Mouse (Mus musculus): ENCODE measurements around the gene Mllt11. TPM values are rescaled to one million over a fixed set of nuclear protein-coding genes. Genes with fewer than 3 reads are reported as not detected.

The Mllt11 gene
- polyA plus RNA-seq (2015; fragmentation: Illumina TruSeq; extraction: RNeasy Lipid Tissue Mini Kit (QIAGEN cat#74804); ENCODE audit: low read depth, low replicate concordance), result 414 TPM

GRCm38 (mm10) chr3:95231298-95232221, at the start of gene Mllt11:
Mllt11 (minus strand) TSS chr3:95232171.

GRCm38 (mm10) chr3:95281216-95282126, 49.5 kb upstream of the Mllt11 start, which contains the start of the genes Mindy1 and Prune1:
Mindy1 (plus strand) TSS chr3:95281345.
Prune1 (minus strand) TSS chr3:95282076.

GRCm38 (mm10) chr3:95250783-95251424, 18.9 kb upstream of the Mllt11 start, which contains the start of gene Bnipl:
Bnipl (minus strand) TSS chr3:95251193.

GRCm38 (mm10) chr3:95241498-95241897, 9.5 kb upstream of the Mllt11 start, which contains the start of gene Gm128:
Gm128 (minus strand) TSS chr3:95241598.

GRCm38 (mm10) chr3:95228148-95228893, 3.6 kb downstream of the Mllt11 start, which contains the start of gene Cdc42se1:
Cdc42se1 (plus strand) TSS chr3:95228732.

GRCm38 (mm10) chr3:95217255-95218134, 14.5 kb downstream of the Mllt11 start, which contains the start of gene Gabpb2:
Gabpb2 (minus strand) TSS chr3:95217916.

Other genes with a start within 250 kb of the Mllt11 start
- gene Zfp687, start 216.7 kb downstream of the Mllt11 start, polyA plus RNA-seq (2015; fragmentation: Illumina TruSeq; extraction: RNeasy Lipid Tissue Mini Kit (QIAGEN cat#74804); ENCODE audit: low read depth, low replicate concordance), result 16.9 TPM
- 176 TPM for gene Psmd4, start 189.6 kb downstream of the Mllt11 start, polyA plus RNA-seq (2015; fragmentation: Illumina TruSeq; extraction: RNeasy Lipid Tissue Mini Kit (QIAGEN cat#74804); ENCODE audit: low read depth, low replicate concordance)
- gene Pip5k1a, start 125.2 kb downstream of the Mllt11 start, polyA plus RNA-seq (2015; fragmentation: Illumina TruSeq; extraction: RNeasy Lipid Tissue Mini Kit (QIAGEN cat#74804); ENCODE audit: low read depth, low replicate concordance), result 44.0 TPM
- gene Vps72, start 121.1 kb downstream of the Mllt11 start, polyA plus RNA-seq (2015; fragmentation: Illumina TruSeq; extraction: RNeasy Lipid Tissue Mini Kit (QIAGEN cat#74804); ENCODE audit: low read depth, low replicate concordance), result 44.7 TPM
- gene Tmod4, start 107.7 kb downstream of the Mllt11 start, polyA plus RNA-seq (2015; fragmentation: Illumina TruSeq; extraction: RNeasy Lipid Tissue Mini Kit (QIAGEN cat#74804); ENCODE audit: low read depth, low replicate concordance), result 1.2 TPM
- gene Scnm1, start 98.2 kb downstream of the Mllt11 start, polyA plus RNA-seq (2015; fragmentation: Illumina TruSeq; extraction: RNeasy Lipid Tissue Mini Kit (QIAGEN cat#74804); ENCODE audit: low read depth, low replicate concordance), result 83.6 TPM
- 24.7 TPM for gene Lysmd1, start 98.1 kb downstream of the Mllt11 start, polyA plus RNA-seq (2015; fragmentation: Illumina TruSeq; extraction: RNeasy Lipid Tissue Mini Kit (QIAGEN cat#74804); ENCODE audit: low read depth, low replicate concordance)
- 5.0 TPM for gene Tnfaip8l2, start 89.8 kb downstream of the Mllt11 start, polyA plus RNA-seq (2015; fragmentation: Illumina TruSeq; extraction: RNeasy Lipid Tissue Mini Kit (QIAGEN cat#74804); ENCODE audit: low read depth, low replicate concordance)
- gene Sema6c, start 71.7 kb downstream of the Mllt11 start, polyA plus RNA-seq (2015; fragmentation: Illumina TruSeq; extraction: RNeasy Lipid Tissue Mini Kit (QIAGEN cat#74804); ENCODE audit: low read depth, low replicate concordance), result 14.4 TPM
- gene Gabpb2, start 14.3 kb downstream of the Mllt11 start, polyA plus RNA-seq (2015; fragmentation: Illumina TruSeq; extraction: RNeasy Lipid Tissue Mini Kit (QIAGEN cat#74804); ENCODE audit: low read depth, low replicate concordance), result 7.1 TPM
- 68.9 TPM for gene Cdc42se1, start 3.4 kb downstream of the Mllt11 start, polyA plus RNA-seq (2015; fragmentation: Illumina TruSeq; extraction: RNeasy Lipid Tissue Mini Kit (QIAGEN cat#74804); ENCODE audit: low read depth, low replicate concordance)
- 0.30 TPM for gene Gm128, start 9.4 kb upstream of the Mllt11 start, polyA plus RNA-seq (2015; fragmentation: Illumina TruSeq; extraction: RNeasy Lipid Tissue Mini Kit (QIAGEN cat#74804); ENCODE audit: low read depth, low replicate concordance)
- not detected for gene Bnipl, start 19.0 kb upstream of the Mllt11 start, polyA plus RNA-seq (2015; fragmentation: Illumina TruSeq; extraction: RNeasy Lipid Tissue Mini Kit (QIAGEN cat#74804); ENCODE audit: low read depth, low replicate concordance)
- 26.8 TPM for gene Mindy1, start 49.2 kb upstream of the Mllt11 start, polyA plus RNA-seq (2015; fragmentation: Illumina TruSeq; extraction: RNeasy Lipid Tissue Mini Kit (QIAGEN cat#74804); ENCODE audit: low read depth, low replicate concordance)
- 23.6 TPM for gene Prune1, start 49.9 kb upstream of the Mllt11 start, polyA plus RNA-seq (2015; fragmentation: Illumina TruSeq; extraction: RNeasy Lipid Tissue Mini Kit (QIAGEN cat#74804); ENCODE audit: low read depth, low replicate concordance)
- gene Anxa9, start 75.0 kb upstream of the Mllt11 start, polyA plus RNA-seq (2015; fragmentation: Illumina TruSeq; extraction: RNeasy Lipid Tissue Mini Kit (QIAGEN cat#74804); ENCODE audit: low read depth, low replicate concordance), result 0.73 TPM
- gene Cers2, start 82.6 kb upstream of the Mllt11 start, polyA plus RNA-seq (2015; fragmentation: Illumina TruSeq; extraction: RNeasy Lipid Tissue Mini Kit (QIAGEN cat#74804); ENCODE audit: low read depth, low replicate concordance), result 101 TPM
- 22.1 TPM for gene Setdb1, start 125.0 kb upstream of the Mllt11 start, polyA plus RNA-seq (2015; fragmentation: Illumina TruSeq; extraction: RNeasy Lipid Tissue Mini Kit (QIAGEN cat#74804); ENCODE audit: low read depth, low replicate concordance)
- gene 4930558C23Rik, start 170.7 kb upstream of the Mllt11 start, polyA plus RNA-seq (2015; fragmentation: Illumina TruSeq; extraction: RNeasy Lipid Tissue Mini Kit (QIAGEN cat#74804); ENCODE audit: low read depth, low replicate concordance), result not detected
- 29.8 TPM for gene Arnt, start 202.2 kb upstream of the Mllt11 start, polyA plus RNA-seq (2015; fragmentation: Illumina TruSeq; extraction: RNeasy Lipid Tissue Mini Kit (QIAGEN cat#74804); ENCODE audit: low read depth, low replicate concordance)

All from brain, adult 10 weeks (tissue).